Mouse (Mus musculus): ENCODE data around the gene Herc3.

Gene Herc3

DNA sequence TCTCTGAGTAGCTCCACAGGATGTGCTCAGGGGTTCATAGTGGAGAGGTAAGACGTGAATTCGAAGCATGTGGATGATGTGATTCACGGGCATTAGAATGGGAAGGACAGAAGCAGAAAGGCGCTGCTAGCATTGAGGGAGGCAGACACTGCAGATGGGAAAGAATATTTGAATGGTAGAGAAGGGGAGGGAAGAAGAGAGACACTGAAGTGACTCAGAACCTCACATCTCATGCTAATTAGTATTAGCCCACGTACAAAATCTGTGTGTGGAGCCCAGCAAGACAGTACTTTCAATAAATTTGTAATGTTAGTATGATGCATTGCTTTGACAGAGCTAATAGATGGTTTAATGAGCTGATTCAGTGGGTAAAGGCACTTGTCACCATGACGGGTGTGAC is 89.5 kb downstream of the Herc3 start:
- Histone ChIP-seq H3K27me3 (ENCODE audit: control insufficient read depth, insufficient read depth, low read length, poor library complexity, severe bottlenecking) (no peaks in the 10 kb centered on the region), H3K36me3 (ENCODE audit: control insufficient read depth, insufficient read depth, low read length, poor library complexity, severe bottlenecking) (peaks cover 11% of the 10 kb centered on the region)
- no peak for DNase-seq (ENCODE audit: low read depth, low spot score)

DNA sequence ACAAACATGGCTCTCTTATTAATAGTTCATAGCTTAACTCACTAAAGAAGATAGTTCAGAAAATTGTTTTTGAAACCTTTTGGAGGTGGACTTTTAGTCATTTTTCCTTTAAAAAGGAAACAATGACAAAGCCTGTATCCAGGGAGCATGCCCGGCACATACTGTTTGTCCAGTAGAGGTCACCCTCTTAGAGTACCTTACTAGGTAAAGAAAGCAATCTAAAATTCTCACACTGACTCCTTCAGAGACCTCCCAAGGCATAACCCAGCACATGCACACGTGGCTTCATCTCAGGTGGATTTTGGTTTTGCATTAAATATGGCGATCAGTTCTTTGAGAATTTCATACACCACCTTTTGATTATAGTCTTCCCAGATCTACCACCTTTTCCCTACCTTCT is 90.4 kb downstream of the Herc3 start:
- DNase-seq (ENCODE audit: low read depth, low spot score): peak; percentile 5
- Histone ChIP-seq H3K36me3 (ENCODE audit: control insufficient read depth, insufficient read depth, low read length, poor library complexity, severe bottlenecking) (peaks cover 8% of the 10 kb centered on the region), H3K27me3 (ENCODE audit: control insufficient read depth, insufficient read depth, low read length, poor library complexity, severe bottlenecking) (no peaks in the 10 kb centered on the region)

DNA sequence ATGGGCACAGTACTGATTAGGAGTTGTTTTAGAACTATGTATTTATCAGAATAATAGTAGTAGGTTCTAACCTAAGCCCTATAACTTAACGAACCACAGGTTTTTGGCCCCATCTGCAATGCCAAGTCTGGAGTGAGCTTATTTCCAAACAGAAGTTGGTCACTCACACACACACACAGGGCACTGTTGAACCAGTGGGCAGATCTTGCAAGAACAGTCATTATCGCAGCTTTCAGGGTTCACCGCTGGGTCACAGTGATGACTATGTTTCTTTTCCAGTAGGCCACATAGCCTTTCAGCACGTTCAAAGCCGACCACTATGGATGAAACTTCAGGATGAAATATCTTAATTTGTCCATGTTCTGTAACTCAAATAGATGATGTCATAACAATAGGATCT is 91.2 kb downstream of the Herc3 start:
- H3K27me3 ChIP-seq (ENCODE audit: control insufficient read depth, insufficient read depth, low read length, poor library complexity, severe bottlenecking): no peaks in the 10 kb centered on the region
- H3K36me3 ChIP-seq (ENCODE audit: control insufficient read depth, insufficient read depth, low read length, poor library complexity, severe bottlenecking): peaks cover 8% of the 10 kb centered on the region
- DNase-seq (ENCODE audit: low read depth, low spot score): no peak

DNA sequence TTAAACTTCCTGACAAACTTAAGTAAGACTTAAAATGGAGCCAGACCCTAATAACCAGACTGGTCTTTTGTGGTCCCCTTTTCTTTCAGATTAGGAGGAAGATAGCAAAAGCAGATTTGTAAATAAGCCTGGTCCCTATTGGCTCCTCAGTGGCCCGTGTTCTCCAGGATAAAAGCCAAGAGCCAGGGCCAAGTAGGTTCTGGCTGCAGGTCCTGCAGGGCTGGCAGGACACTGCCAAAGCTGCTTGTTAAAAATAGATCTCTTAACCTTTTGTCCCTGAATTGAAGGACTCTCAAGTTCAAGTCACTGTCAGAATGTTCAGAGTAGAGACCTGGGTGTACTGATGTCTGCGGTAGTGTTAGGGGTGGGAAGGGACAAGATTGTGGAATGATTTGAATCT is 96.6 kb downstream of the Herc3 start:
- Histone ChIP-seq H3K36me3 (ENCODE audit: control insufficient read depth, insufficient read depth, low read length, poor library complexity, severe bottlenecking) (no peaks in the 10 kb centered on the region), H3K27me3 (ENCODE audit: control insufficient read depth, insufficient read depth, low read length, poor library complexity, severe bottlenecking) (no peaks in the 10 kb centered on the region)
- DNase-seq (ENCODE audit: low read depth, low spot score): no peak

DNA sequence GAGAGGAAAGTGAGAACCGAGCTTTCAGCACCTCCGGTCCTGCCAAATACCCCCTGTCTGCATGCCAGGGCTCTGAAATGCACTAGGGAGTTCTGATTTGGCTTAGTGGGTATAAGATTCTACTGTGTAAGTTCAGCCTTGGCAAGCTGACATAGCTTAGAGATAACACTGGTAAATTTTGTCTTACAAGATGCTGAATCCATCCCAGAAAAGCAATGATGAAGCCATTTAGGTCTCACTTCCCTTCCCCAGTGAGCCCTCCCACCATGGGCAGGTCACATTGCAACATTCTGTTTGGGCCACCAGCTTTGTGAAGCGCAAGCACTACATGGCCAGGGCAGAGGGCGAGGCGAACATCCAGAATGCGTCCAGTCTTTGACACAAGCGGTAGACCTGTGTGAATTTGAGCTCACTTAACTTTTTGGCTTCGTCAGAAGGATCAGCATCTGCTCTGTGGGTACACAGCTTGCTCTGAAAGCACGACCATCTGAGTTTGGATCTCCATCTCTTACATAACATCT is 98.7 kb downstream of the Herc3 start:
- Histone ChIP-seq H3K27me3 (ENCODE audit: control insufficient read depth, insufficient read depth, low read length, poor library complexity, severe bottlenecking) (no peaks in the 10 kb centered on the region), H3K36me3 (ENCODE audit: control insufficient read depth, insufficient read depth, low read length, poor library complexity, severe bottlenecking) (no peaks in the 10 kb centered on the region)
- DNase-seq (ENCODE audit: low read depth, low spot score): no peak

DNA sequence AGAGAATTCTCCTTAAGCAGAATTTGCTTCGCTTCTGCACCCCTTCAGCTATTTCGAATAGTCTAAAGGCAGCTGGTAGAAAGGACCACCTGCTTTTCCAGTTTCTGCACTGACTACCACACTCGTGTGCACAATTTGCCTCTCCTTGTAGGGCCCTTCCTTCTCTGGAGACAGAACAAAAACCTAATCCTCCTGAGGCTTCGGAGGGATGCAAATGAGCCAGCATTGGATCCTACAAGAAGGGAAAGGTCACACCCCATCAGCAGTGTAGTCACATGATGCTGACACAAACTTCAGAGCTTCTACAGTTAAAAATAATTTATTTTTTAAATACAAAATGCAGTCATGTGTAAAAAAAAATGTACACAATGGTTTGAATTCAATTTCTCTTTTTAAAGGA is 99.9 kb downstream of the Herc3 start:
- DNase-seq (ENCODE audit: low read depth, low spot score): no peak
- no peaks in the 10 kb centered on the region for H3K27me3 ChIP-seq (ENCODE audit: control insufficient read depth, insufficient read depth, low read length, poor library complexity, severe bottlenecking)
- no peaks in the 10 kb centered on the region for H3K36me3 ChIP-seq (ENCODE audit: control insufficient read depth, insufficient read depth, low read length, poor library complexity, severe bottlenecking)

DNA sequence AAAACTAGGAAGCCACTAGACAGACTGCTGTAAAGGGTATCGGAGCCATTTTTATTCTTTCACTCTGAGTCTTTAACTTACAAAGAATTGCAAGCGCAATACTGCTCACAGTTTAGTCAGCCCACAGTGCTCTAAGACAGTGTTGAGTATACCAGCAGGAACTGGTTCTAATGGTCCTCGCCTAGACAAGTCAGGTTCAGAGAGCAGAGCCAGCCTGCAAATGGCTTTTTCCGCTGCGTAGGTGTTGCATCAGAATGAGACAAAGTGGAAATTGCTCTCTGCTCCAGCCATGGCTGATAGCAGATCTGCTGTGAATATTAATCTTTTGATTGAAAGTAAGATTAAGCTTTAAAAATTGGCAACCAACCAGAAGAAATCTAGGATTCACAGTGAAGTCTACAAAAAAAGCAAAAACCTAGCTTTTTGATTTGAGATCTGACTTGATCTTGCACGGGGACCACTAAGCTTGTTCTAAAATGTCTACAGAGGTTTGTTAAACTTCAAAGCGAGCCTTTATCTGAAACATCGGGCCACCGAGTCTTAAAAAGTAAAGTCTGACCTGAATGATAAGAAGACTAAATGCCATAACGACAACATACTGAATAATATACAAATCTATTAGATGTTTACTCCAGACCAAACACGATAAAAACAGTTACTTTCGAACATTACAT is 101.4 kb downstream of the Herc3 start:
- Histone ChIP-seq H3K36me3 (ENCODE audit: control insufficient read depth, insufficient read depth, low read length, poor library complexity, severe bottlenecking) (no peaks in the 10 kb centered on the region), H3K27me3 (ENCODE audit: control insufficient read depth, insufficient read depth, low read length, poor library complexity, severe bottlenecking) (no peaks in the 10 kb centered on the region)
- no peak for DNase-seq (ENCODE audit: low read depth, low spot score)

DNA sequence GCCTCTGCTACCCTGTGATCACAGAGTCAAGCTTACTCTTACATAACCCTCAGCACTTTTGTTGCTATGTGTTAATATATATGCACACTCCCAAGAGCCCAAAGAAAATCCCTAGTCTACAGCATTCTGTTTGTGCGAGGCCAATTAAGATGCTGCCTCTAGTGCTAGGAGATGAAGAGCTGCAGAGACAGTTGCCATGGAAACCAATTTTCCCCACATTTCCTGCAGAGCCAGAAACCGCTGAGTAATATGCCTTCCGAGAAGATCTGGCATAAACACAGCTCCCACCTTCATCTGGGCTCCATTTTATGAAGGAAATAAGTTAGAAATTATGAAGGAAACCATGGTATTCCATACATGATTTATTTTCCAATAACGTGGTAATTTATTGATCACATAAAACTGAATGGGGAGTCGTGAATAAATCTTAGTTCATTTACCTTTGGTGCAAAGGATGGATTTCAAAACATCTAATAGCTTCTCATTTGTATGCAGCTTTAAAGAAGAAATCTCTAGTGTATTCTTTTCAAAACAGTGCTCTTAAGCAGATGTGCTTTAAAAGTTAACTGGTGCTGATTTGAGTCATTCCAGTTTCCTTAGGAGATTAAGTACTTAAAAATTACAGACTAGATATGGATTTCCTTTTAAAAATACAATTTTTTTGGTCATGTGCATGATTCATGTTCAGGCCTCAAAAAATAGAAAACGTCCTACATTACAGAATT is 102.1 kb downstream of the Herc3 start:
- no peaks in the 10 kb centered on the region for H3K27me3 ChIP-seq (ENCODE audit: control insufficient read depth, insufficient read depth, low read length, poor library complexity, severe bottlenecking)
- no peaks in the 10 kb centered on the region for H3K36me3 ChIP-seq (ENCODE audit: control insufficient read depth, insufficient read depth, low read length, poor library complexity, severe bottlenecking)
- no peak for DNase-seq (ENCODE audit: low read depth, low spot score)

DNA sequence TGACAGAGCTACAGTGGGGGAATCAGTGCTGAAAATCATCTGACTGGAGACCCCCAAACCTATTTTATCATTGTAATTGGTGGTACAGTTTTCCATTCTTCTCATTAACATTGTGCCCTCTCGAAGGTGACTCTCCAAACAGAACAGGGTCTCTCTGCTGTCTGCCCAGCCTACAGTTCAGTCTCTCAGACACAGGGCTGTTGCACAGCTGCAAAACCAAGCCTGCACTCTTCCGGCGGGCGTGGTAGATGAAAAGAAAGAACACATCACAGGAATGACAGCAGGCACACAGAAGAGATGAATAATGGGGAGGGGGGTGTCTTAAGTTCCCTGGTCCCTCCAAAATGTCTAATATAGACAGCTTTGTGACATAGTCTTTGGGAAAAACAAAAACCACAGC is 102.9 kb downstream of the Herc3 start:
- no peak for DNase-seq (ENCODE audit: low read depth, low spot score)
- Histone ChIP-seq H3K36me3 (ENCODE audit: control insufficient read depth, insufficient read depth, low read length, poor library complexity, severe bottlenecking) (no peaks in the 10 kb centered on the region), H3K27me3 (ENCODE audit: control insufficient read depth, insufficient read depth, low read length, poor library complexity, severe bottlenecking) (no peaks in the 10 kb centered on the region)

DNA sequence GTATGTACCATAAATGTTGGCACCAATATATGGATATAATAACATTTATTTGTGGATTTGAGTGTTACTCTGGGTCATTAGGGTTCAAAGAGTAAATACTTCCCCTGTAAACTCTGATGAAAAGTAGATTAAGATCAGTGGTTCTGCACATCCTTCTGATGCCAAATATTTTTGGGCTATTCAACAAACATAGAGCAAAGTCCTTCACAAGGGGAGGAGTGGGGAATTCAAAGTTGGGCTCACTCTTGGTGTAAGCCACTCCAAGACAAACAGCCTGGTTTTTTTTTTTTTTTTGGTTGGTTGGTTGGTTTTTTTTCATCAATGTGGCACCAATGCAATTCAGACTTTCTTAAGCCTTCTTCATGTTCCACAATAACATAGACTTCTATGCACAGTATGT is 106.5 kb downstream of the Herc3 start:
- Histone ChIP-seq H3K27me3 (ENCODE audit: control insufficient read depth, insufficient read depth, low read length, poor library complexity, severe bottlenecking) (no peaks in the 10 kb centered on the region), H3K36me3 (ENCODE audit: control insufficient read depth, insufficient read depth, low read length, poor library complexity, severe bottlenecking) (no peaks in the 10 kb centered on the region)
- no peak for DNase-seq (ENCODE audit: low read depth, low spot score)

DNA sequence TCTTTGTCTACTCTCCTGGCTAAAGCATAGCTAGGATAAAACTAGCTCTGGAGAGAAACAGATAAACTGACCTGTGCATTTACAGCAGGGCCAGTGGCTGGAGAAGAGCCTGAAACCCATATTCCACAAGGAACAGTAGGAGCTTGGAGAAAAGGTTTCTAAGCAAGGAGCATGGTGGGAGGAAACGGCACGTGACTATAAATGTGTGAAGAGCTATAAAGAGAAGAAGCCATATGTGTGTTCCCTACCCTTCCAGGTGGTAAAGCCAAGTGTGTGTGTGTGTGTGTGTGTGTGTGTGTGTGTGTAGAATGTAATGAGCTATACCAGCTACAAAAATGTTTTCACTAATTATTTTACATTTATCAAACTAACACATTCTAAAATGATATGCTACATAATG is 111.0 kb downstream of the Herc3 start:
- no peaks in the 10 kb centered on the region for H3K27me3 ChIP-seq (ENCODE audit: control insufficient read depth, insufficient read depth, low read length, poor library complexity, severe bottlenecking)
- DNase-seq (ENCODE audit: low read depth, low spot score): no peak
- H3K36me3 ChIP-seq (ENCODE audit: control insufficient read depth, insufficient read depth, low read length, poor library complexity, severe bottlenecking): no peaks in the 10 kb centered on the region

DNA sequence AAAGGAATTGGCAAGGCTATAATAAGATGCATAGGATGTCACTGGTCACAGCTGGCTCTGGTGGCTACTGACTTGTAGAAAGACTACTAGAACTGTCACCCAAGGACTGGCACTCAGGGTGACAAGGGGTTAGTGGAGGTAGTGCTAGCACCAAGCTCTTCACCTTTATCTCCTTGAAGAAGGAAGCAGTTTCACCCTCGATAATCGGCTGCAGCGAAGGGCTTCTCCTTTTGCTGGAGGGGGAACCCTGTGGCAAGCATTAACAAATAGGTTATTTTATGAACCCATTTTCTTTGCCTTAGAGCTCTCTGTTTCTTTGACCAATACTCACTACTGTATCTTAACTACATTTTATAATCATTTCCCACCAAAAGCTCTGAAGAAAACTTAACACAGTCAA is 112.7 kb downstream of the Herc3 start:
- Histone ChIP-seq H3K27me3 (ENCODE audit: control insufficient read depth, insufficient read depth, low read length, poor library complexity, severe bottlenecking) (no peaks in the 10 kb centered on the region), H3K36me3 (ENCODE audit: control insufficient read depth, insufficient read depth, low read length, poor library complexity, severe bottlenecking) (no peaks in the 10 kb centered on the region)
- no peak for DNase-seq (ENCODE audit: low read depth, low spot score)

DNA sequence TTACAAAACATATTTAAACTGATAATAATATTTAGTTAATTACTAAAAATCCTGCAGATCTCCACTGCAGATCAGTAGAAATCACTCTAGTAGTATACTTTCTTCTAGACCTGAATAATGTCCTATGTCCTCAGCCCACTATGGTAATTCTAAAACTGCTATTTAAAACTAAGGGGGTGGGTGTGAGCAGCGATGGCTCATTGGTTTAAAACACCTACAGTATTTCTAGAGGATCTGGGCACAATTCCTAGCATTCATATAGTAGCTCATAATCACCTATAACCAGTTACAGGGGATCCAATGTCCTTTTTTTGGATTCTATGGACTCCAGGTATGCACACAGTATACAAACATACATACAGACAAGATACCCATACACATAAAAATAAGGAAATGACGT is 115.0 kb downstream of the Herc3 start:
- no peaks in the 10 kb centered on the region for H3K36me3 ChIP-seq (ENCODE audit: control insufficient read depth, insufficient read depth, low read length, poor library complexity, severe bottlenecking)
- H3K27me3 ChIP-seq (ENCODE audit: control insufficient read depth, insufficient read depth, low read length, poor library complexity, severe bottlenecking): no peaks in the 10 kb centered on the region
- DNase-seq (ENCODE audit: low read depth, low spot score): no peak

DNA sequence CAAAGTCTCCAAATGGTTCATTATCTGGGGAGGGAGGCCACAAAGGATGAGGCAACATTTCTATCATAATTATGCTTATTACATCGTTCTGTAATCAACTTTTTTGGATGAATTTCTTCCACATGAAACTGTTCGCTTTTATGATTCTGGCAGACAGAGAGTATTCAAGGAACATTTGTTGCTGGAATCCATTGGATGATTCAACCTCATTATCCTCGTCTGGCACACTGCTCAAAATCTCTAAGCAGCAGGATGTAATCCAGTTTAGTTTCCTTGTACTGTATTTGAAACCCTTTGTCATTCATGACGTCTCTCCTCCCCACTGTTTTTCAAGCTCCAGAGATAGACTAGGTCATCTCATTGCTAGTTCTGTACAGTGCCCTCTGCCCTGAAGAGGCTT is 115.6 kb downstream of the Herc3 start:
- H3K36me3 ChIP-seq (ENCODE audit: control insufficient read depth, insufficient read depth, low read length, poor library complexity, severe bottlenecking): no peaks in the 10 kb centered on the region
- no peaks in the 10 kb centered on the region for H3K27me3 ChIP-seq (ENCODE audit: control insufficient read depth, insufficient read depth, low read length, poor library complexity, severe bottlenecking)
- DNase-seq (ENCODE audit: low read depth, low spot score): no peak

DNA sequence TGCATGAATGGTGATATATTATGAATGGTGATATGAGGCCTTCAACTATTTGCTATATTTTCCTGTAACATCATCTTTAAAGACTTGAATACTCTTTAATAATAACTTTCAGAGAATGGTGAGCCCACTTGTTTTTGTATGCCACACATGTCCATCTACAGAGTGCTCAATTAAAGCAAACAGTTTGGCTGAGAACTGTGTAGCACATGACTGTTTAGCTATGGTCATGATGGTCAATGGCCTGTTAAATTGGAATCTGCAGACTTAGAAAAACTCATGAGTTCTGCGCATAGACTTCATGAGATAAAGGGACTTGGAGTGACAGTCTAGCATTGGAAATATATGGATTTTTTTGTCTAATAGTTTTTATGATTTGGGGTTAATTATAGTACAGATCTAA is 119.1 kb downstream of the Herc3 start:
- DNase-seq (ENCODE audit: low read depth, low spot score): no peak

More for the DNA sequence above, 119.1 kb downstream of the Herc3 start:
- Histone ChIP-seq H3K36me3 (ENCODE audit: control insufficient read depth, insufficient read depth, low read length, poor library complexity, severe bottlenecking) (no peaks in the 10 kb centered on the region), H3K27me3 (ENCODE audit: control insufficient read depth, insufficient read depth, low read length, poor library complexity, severe bottlenecking) (no peaks in the 10 kb centered on the region)

Measured in splenic B cell, adult 2 months (primary cell).